Mouse (Mus musculus): ENCODE data around the gene Tceal8.

DNA sequence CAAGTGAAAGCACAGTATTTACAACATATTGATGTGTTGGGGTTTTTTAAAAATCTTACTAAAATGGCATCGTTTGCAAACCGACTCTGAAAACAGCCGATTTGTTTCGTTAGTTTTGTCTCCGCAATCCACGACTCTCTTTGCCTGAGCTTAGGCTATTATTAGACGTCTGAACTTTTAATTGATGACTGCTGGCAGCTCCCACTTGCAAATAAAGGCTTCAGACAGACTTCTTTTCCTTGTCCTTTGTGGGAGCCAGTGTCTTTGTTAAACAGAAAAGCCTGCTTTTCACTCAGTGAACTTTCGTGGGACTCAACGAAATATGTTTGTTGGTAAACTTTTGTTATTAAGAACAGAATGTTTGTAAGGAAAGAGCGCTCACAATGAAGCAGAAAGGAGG, 644 bp upstream of the Tceal8 start:
- no peak for TF ChIP-seq CTCF (IDR thresholded peaks at IDR 0.05; ENCODE audit: borderline replicate concordance, control insufficient read depth, extremely low read depth, insufficient read depth, low read length, poor library complexity)
- TF ChIP-seq POLR2A (IDR thresholded peaks at IDR 0.05; ENCODE audit: control insufficient read depth, extremely low read depth, insufficient read depth, low read length, poor library complexity), result no peak

Data from thymus, adult 2 months (tissue).